Mouse (Mus musculus) fibroblast of lung, adult 2 months (primary cell): Measurements from ENCODE around the gene Samm50.
A peak's percentile ranks its signal among the peaks of the same experiment; 100 is the strongest.
"Not testable (repeated sequence)": the region's sequence is repeated elsewhere in the genome, so short reads cannot be mapped to it uniquely, and the experiment has no call there.

Experiments used
- DNase-seq: peaks from one replicate; pipeline ENCODE4 v3.0.0-alpha.2; 2011; ENCODE audit warnings: low read depth

The Samm50 gene

DNA sequence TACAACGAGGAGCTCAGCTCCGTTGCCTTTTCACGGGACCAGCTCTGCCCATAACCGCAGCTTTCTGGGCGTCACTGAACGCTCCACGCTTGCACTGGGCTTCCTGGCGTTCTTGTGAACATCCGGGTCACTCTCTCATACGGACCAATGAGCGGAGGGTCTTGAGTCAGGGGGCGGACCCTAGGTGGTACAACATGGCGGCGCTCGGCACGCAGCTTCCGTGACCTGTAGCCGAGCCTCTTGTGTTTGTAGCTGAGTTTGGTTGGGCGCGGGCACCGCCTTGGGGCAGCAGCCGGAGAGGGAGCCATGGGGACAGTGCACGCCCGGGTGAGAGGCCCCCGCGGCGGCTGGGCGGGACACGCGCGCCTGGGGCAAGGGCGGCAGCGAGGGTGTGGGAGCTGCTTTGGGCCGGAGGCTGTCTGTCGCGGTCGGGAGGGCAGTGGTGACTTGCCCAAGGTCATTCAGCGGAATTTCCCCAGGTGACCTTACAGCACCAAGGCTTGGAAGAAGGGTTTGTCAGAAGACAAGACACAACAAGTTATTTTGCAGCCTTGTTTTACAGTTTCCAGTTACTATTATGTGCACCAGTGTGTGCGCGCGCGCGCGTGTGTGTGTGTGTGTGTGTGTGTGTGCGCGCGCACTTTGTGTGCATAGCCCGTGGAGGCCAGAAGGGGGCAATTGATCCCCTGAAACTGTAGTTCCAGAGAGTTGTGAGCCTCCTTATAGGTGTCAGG is at the start of gene Samm50:
TSS of gene Samm50 (plus strand) at position 184 of the 734 bp plus-strand sequence.
- peak; percentile 87 for DNase-seq

DNA sequence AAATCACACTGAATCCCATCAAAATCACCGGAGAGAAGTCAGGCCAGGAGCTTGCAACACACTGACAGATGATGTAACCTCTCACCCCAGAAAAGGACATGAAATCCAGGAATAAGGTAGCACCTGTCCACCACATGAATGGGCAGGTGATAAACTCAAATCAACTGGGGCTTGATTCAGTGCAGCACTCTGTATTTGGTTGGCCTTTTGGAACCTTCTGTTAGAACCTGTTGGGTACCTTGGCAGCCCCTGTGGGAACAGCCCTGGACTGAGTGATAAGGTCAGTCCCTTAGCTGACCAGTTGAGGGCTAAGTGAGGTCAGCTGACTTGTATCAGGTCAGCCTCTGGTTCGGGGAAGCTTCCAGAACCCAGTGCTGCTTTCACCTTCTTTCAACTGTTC is 35.9 kb upstream of the Samm50 start:
- no peak for DNase-seq

DNA sequence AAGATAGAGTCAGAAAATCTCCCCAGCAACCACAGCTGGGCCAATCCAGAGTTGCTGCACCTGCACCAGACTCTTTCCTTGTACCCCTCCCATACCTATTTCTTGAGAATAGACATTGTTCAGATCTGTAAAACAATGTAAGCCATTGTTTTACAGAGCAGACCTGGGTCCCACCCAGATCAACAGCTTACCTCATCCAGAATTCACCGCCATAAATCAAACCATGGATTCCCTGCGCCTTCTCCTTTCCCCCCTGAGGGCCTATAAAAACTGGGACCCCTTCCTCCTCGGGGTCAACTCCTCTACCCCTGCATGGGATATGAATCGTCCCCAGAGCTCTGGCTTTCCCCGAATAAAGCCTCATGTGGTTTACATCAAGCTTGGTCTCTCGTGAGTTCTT is 34.5 kb upstream of the Samm50 start:
- DNase-seq: not testable (repeated sequence)

DNA sequence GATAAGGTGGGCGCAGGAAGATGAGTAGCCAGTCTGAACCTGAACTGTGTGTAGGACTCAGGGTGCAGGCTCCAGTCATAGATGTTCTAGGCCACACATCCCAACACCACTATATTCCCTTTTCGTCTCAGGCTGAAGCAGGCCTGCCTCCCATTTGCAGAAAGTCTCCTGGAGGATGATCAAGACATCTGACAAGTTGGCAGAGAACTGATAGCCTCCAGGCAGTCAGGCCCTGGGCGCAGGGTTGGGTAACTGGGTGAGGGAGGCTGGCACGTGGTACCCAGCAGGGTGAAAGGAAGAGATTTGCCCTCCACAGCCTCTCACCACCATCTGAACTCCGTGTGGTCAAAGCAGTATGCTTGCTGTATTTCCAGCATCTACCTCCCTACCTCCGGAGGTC is 30.2 kb upstream of the Samm50 start:
- DNase-seq: no peak

DNA sequence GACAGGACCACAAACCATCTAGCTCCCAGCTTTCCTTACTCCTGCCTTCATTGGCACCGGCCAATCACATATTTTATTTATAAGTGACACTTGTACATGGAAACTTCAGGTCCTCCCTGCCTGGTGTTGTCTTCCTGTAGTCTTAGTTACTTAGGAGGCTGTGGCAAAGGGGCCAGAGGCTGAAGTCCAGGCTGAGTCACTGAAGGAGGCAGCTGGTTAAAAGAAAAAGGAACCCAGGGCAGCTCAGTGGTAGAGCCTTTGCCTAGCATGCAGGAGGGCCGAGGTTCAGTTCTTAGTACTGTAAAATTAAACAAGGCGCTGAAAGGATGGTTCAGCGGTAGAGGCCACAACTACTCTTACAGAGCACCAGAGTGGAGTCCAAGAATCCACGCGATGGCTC is 25.2 kb upstream of the Samm50 start:
- DNase-seq: no peak

DNA sequence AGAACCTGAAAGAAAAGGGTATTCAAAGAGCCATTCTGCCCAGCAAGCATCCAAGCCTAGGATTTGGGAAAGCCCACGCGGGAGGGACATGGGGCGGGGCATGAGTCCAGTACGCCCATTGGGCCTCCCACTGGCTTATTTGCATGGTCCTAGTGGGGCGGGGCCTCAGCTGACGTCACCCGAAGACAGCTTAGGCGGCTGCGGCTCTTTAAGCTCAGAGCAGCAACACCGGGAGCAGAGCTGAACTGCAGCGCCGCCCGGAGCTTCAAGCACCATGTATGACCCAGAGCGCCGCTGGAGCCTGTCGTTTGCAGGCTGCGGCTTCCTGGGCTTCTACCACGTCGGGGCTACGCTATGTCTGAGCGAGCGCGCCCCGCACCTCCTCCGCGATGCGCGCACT is 24.4 kb upstream of the Samm50 start, which contains the start of gene Pnpla3:
TSS of gene Pnpla3 (plus strand) at position 238 of the 400 bp plus-strand sequence.
- peak; percentile 79 for DNase-seq

DNA sequence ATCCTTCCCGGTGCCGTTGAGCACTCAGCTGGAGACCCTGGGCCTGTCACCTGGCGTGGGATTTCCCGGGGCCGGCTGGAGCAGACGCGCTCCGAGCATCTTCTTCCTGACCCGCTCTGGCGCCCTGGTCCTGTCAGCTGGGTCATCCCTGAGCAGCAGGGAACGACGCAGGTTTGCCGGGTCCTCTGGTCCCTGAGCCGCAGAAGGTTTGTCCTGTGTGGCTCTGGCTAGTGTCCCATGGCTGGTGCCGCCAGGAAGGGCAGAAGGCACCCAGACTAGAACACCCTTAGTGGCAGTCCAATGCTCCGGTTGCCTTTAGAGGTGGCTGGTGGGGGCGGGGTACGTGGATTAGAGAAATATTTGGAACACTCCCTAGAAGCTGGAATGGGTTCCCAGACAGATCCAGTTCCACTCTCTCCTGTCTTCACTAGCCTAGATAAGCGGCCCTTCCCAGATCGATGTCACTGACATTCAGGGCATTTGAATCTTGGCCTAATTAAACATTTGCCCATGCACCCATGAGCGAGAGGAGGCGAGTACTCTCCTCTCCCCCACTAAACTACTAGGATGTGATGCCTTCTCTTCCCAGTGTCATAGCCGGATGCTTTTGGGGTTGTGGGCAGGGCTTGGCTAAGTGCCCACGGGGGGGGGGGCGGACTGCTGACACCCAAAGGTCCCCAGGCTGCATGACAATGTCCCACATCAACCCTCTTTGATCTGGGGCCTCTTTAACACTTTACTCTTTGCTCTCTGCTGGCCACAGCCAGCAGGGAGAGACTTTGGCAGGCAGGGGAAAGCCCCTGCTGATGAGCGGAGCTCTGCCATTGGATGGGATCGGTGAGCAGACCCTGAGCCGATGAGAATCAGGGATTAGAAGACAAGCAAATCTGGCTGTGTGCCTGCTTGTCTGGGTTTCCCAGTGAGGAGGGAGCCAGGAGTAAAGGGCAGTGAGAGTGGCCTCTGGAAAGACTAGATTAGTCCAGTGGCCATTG is 23.6 kb upstream of the Samm50 start:
- DNase-seq: no peak

DNA sequence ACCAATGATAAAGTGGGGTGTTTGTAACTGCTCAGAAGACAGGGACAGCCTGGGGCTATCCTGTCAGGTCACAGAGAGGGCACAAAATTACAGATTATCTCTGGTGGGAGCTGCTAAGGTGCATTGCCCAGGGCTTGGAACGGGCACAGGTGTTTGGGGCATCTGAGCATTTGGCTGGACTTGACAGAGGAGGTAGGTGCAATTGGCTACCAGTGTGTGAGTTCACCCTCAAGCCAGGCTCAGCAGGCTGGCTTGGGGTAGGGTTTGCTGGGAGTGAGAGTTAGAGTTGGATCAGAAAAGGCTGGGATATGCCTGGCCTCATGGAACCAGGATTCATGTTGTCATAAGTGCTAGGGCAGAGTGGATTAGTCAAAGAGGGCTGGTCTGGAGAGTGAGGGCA is 22.5 kb upstream of the Samm50 start:
- DNase-seq: no peak

DNA sequence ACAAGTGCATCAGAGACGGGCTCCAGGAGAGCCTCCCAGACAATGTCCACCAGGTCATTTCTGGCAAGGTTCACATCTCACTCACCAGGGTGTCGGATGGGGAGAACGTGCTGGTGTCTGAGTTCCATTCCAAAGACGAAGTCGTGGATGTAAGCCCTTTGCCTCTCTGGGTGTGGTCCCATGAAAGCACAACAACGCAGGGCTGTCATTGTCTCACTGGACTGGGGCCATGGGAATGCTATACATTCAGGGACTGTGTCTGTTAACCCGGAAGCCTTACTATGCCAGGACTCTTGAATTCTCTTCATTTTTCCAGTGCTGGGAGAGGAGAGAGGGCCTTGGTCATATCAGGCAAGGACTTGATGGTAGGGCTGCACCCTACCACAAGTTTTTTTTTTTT is 20.9 kb upstream of the Samm50 start:
- DNase-seq: no peak

DNA sequence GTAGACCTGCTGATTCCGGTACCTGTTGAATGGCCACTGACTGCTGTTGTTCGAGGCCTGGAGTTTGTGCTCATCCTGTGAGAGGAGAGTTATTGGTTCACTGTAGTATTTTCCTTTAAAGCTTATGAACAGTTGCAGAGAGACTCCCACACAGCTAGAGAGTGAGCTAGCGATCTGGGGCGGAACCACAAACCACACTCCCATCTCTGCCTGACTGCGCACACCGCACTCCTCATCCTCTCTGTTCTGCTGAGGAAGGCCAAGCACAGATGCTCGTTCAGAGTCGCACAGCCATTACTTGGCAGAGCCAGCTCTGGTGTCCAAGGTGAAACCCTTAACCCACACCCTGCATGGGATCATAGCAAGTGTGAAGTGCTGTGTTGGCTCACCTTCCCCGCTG is 13.3 kb upstream of the Samm50 start:
- no peak for DNase-seq

DNA sequence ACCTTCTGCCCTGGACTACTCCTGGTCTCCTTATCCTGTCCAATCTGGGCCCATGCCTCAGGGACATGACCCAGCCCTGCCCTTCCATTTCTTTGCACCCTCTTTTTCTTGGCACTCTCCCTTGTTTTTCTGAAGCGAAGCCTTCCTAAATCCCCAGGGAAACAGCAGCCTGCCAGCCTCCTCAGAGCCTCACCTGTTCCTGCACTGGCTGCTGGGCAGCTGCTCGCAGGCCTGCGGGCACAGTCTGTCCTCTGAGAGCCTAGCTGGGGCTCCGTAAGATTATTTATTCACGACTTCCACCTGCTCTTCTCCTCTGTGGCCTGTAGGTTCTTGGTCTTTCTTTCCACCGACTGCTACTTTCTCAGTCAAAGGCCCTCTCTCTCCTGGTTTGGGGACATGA is 10.0 kb upstream of the Samm50 start:
- no peak for DNase-seq

DNA sequence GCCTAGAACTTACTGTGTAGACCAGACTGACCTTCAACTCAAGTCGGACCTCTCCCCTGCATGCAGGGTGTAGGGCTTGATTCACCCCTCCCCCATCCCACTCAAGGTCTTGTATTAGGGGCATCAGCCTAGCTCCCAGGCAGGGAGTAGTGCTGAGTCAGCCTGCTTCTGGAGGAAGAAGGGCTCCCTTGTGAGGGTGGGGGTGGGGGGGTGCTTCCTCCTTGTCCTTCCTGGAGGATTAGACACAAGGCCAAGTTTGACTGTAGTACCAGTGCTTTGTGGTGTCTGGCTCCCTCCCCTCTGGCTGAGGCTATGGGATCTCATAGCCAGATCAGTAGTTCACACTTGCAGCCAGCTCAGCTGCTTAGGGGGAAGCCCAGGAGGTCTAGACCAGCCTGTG is 8.1 kb upstream of the Samm50 start:
- no peak for DNase-seq

DNA sequence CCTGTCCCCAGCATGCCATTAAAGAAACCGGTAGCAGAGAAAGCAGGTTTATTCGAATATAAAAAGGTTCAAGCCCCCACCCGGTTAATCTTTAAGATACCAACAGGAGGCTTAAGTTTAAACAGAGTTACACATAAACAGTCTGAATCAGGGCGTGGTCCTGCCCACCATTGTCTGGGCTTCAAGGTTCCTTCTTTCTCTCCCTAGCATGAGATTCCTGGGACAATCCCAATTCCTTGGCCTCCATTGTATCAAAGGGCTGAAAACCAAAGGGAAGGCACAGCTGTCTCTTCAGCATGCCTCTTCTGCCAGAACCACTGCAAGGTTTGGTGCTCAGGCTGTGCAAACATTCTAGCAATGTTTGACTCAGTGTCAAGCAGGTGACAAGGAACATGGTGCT is 5.8 kb upstream of the Samm50 start:
- no peak for DNase-seq

DNA sequence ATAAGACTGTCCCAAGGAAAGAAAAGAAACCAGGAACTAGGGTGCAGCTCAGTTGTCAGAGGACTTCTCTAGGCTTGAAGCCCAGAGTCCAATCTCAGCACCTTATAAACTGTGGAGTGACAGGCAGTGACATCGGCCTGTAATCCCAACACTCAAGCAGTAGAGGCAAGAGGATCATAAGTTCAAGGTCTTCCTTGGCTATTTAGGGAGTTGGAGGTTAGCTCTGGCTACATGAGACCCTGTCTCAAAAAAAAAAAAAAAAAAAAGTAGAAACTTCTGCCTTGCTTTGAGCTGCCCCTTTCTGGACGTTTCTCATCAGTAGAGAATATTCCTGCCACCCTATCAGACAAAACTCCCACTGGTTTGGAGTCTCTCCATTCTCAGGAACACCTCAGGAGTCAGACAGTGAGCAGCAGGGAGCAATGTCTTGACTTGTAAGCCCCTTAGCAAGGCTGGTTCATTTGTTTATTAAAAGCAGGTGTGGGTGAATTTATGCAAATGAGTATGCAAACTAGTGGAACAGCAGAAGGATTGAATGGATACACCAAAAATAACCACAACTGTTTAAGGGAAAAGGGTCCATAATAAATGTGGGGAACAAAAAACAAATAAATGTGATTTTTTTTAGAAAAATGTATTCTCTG is 3.0 kb upstream of the Samm50 start:
- no peak for DNase-seq

DNA sequence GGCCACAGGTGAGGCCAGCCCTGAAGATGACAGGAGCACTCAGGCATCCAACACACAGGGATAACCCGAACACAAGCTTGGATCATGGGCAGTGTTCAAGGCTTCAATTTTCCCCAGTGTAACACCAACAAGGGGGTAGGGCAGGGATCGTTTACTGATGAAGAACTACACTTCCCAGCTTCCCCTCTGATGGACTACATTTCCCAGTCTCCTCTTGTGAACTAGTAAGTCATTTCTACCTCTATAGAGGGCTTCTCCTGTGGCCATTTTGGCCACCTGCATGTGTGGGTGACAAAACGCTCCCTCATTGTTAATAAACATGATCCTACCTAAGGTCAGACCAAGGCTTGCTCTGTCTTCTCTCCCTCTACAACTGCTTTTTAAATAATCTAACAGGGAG is 2.2 kb upstream of the Samm50 start:
- DNase-seq: no peak

DNA sequence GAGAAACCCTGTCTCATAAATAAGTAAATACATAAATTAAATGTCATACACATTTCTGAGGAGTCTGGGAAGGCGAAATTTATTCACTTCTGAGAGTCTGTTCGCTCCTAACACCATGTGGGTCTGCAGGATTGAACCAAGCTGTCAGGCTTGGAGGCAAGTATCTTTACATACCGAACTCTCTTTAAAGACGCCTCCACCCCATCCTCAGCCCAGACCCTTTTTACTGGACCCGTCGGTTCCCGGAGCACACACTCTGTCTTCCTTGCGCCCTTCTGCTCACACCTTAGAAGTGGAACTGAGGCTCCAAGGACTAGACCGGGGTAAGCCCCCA is 350 bp upstream of the Samm50 start:
- no peak for DNase-seq

DNA sequence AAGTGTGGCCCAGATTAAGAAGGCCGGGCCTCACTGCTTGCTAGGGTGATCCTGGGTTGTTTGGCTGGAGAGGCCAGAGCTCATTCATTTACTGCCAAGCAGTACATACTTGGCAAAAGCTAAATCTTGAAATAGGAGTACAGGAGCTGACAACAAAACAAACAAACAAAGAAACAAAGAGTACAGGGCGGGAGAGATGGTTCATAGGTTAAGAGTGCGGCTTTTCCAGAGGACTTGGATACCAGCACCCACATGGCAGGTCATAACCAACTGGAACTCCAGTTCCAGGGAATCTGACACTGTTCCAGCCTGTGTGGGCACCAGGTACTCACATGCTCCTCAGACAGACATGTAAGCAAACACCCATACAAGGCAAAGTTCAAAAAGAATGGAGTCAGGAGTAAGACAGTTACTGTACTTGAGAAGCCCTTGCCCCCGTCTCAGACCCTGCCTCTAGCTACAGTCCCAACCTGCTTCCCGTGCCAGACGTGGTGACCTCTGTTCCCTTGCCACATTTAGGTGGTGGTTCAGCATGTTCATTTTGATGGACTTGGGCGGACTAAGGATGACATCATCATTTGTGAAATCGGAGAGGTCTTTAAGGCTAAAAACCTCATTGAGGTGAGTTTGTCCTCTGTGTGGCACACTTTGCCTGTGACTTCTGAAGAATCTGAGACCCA is 4.6 kb downstream of the Samm50 start:
- no peak for DNase-seq

DNA sequence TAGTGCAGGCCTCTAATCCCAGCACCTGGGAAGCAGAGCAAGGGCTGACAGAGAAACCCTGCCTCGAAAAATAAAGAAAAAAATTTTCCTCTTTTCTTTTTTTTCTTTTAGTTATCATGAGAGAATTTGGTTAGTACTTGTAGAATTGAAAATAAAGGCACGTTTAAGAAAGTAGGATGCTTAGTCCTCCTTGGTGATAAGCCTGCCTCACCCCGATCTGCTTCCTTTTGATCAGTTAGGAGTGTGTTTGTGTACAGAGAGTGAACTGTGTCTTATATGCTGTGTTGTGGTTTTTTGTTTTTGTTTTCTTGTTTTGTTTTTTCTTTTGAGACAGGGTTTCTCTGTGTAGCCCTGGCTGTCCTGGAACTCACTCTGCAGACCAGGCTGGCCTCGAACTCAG is 15.3 kb downstream of the Samm50 start:
- no peak for DNase-seq

DNA sequence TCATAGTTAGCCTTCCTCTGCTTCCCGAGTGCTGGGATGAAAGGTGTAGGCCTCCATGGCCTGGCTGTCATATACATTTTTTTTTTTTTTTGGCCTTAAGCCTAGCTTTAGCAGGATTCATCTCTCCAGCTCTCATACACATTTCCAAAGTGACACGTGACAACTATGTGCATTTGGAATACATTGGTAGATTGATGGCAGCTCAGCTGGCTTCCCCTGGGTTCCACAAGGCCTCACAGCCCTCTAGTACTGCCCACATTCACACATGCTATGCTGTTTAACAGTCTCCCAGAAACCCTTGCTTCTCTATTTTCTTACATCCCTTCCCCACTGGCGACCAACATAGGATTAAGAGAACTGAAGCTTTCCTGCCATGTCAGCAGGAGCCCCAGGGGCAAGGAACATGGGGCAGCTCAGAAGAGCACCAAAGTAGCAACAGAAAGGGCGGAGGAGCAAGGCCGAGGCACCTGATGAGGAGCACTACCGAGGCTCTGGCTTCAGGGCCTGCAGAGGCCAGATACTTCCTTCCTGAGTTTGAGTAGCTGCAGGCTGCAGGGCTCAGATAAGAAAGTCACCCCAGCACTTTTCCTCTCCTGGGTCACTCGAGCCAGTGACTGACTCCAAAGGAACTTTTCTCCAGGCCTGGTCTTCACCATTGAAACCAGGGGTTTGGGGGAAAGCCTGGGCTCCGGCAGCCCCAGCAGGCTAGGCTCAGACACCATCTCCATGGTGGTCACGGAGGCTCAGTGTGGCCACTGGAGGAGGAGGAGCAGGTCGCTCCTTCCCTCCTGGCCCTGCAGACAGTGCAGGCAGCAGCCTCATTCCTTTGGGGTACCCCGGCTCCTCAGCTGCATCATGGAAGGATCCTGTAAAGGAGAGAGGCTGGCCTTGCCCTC is 17.7 kb downstream of the Samm50 start:
- DNase-seq: no peak

DNA sequence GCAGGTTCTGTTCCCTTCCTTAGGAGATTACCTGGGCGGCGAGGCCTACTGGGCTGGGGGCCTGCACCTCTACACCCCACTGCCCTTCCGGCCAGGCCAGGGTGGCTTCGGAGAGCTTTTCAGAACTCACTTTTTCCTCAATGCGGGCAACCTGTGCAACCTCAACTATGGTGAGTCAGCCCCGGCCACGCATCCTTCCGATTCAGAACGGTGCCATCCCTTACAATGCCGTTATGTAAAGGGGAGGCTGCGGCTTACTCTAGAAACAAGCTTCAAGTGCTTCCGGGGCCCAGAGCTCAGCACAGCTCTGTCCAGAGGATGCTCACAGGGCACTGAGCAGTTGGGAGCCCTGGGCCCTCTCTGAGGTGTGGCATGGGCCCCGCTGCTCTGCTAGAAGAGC is 18.4 kb downstream of the Samm50 start:
- DNase-seq: no peak

DNA sequence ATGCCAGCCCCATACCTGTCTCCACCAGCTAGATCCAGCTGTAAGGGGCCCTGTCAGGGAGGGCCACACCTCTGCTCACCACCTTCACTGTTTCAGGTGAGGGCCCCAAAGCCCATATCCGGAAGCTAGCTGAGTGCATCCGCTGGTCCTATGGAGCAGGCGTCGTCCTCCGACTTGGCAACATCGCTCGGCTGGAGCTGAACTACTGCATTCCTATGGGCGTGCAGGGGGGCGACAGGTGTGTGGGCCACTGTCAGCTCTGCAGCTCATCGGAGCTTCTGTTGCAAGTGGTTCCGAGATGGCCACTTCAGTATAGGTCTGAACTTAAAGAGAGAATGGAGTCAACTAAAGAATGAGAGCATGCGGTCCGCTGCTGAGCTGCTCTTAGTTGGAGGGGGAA is 18.9 kb downstream of the Samm50 start:
- no peak for DNase-seq
